Mouse (Mus musculus) stomach, embryonic 14.5 days (tissue): Measurements from ENCODE around the gene Scg5. TPM values are rescaled to one million over a fixed set of nuclear protein-coding genes. Genes with fewer than 3 reads are reported as not detected.

Source experiments
- ATAC-seq: fragments of 200-750 bp; cut with Nextera tagmentation; 2 replicates; pipeline ENCODE4 v1.8.0; 2017; ENCODE audit warnings: low read depth, moderate TSS enrichment; ENCODE audit not compliant: insufficient number of reproducible peaks, insufficient read depth, low FRiP score
- H3K27ac ChIP-seq: fragments of 300-500 bp; sonication (generic); 2 replicates; pipeline ENCODE4 v1.5.1; 2014; ENCODE audit warnings: mild to moderate bottlenecking, low read length, moderate library complexity, mixed read lengths
- H3K27me3 ChIP-seq: fragments of 300-500 bp; sonication (generic); 2 replicates; pipeline ENCODE4 v1.6.1; 2014; ENCODE audit warnings: low read length, control low read depth, mixed read lengths; ENCODE audit not compliant: control insufficient read depth, insufficient read depth
- H3K36me3 ChIP-seq: fragments of 300-500 bp; sonication (generic); 2 replicates; pipeline ENCODE4 v1.6.1; 2014; ENCODE audit warnings: mild to moderate bottlenecking, control low read depth, low read length, moderate library complexity, mixed read lengths; ENCODE audit not compliant: control insufficient read depth, insufficient read depth
- H3K4me1 ChIP-seq: fragments of 300-500 bp; sonication (generic); 2 replicates; pipeline ENCODE4 v1.6.1; 2014; ENCODE audit warnings: low read length, control low read depth, mixed read lengths; ENCODE audit not compliant: control insufficient read depth, insufficient read depth
- H3K4me2 ChIP-seq: fragments of 300-500 bp; sonication (generic); replicated peaks from 2 replicates; pipeline ENCODE4 v1.6.1; 2014; ENCODE audit warnings: low read depth, low read length, control low read depth
- H3K4me3 ChIP-seq: fragments of 300-500 bp; sonication (generic); 2 replicates; pipeline ENCODE4 v1.5.1; 2014; ENCODE audit warnings: low read depth, low read length, control low read depth
- H3K9ac ChIP-seq: fragments of 300-500 bp; sonication (generic); replicated peaks from 2 replicates; pipeline ENCODE4 v1.6.1; 2014; ENCODE audit warnings: low read depth, mild to moderate bottlenecking, control low read depth, low read length, moderate library complexity, mixed read lengths
- H3K9me3 ChIP-seq: fragments of 300-500 bp; sonication (generic); 2 replicates; pipeline ENCODE4 v1.6.1; 2016; ENCODE audit warnings: low read depth, low read length, control low read depth; ENCODE audit not compliant: control insufficient read depth
- WGBS: fragments of 180-500 bp; shearing (Covaris S2); extraction: QIAGEN DNeasy Blood & Tissue Kit; methylation state at CpG from one replicate; pipeline ENCODE4 v1.1.7; 2014; 5-methylcytosine and 5-hydroxymethylcytosine counted together
- polyA plus RNA-seq: library from polyadenylated mRNA; unstranded; fragments of >200 nt; fragmentation: Nextera tagmentation; extraction: Ambion mirVana; gene quantifications from 2 replicates; pipeline ENCODE4 v1.2.1, GENCODE M21; 2014

Scg5 gene
- polyA plus RNA-seq, 1 experiment from 2014 or later, result 16.4 TPM

- Histone ChIP-seq H3K4me1 (peaks cover 13% of the 10 kb centered on the region), H3K27ac (no peak overlapping the region), H3K4me2 (no peak overlapping the region), H3K9me3 (no peaks in the 10 kb centered on the region), H3K27me3 (no peaks in the 10 kb centered on the region), H3K9ac (no peak overlapping the region), H3K4me3 (no peak overlapping the region), H3K36me3 (peaks cover 45% of the 10 kb centered on the region)
- WGBS, result 84% methylated on average over 4 of the region's 4 CpGs
- no peak for ATAC-seq
Measured at GRCm38 (mm10) chr2:113841656-113842437, 12.9 kb upstream of the Scg5 start.

GRCm38 (mm10) chr2:113839488-113839887 is 10.6 kb upstream of the Scg5 start:
- Histone ChIP-seq H3K4me1 (no peaks in the 10 kb centered on the region), H3K36me3 (peaks cover 59% of the 10 kb centered on the region), H3K27ac (no peak overlapping the region), H3K9ac (no peak overlapping the region), H3K9me3 (no peaks in the 10 kb centered on the region), H3K4me3 (no peak overlapping the region), H3K4me2 (no peak overlapping the region), H3K27me3 (no peaks in the 10 kb centered on the region)
- WGBS, result 68% methylated on average over 4 of the region's 4 CpGs
- peak; percentile 74 for ATAC-seq

- peaks cover 59% of the 10 kb centered on the region for H3K36me3 ChIP-seq
Measured at GRCm38 (mm10) chr2:113835219-113835618, 6.3 kb upstream of the Scg5 start.

GRCm38 (mm10) chr2:113828086-113828942 is 607 bp downstream of the Scg5 start:
- no peaks in the 10 kb centered on the region for H3K4me1 ChIP-seq
- peak overlapping the region; percentile 21; the same call in 1 of the 2 replicates for H3K4me3 ChIP-seq
- peak overlapping the region; percentile 50 for H3K4me2 ChIP-seq
- WGBS, result 17% methylated on average over 17 of the region's 17 CpGs
- peaks cover 9% of the 10 kb centered on the region for H3K36me3 ChIP-seq
- no peaks in the 10 kb centered on the region for H3K27me3 ChIP-seq
- no peak overlapping the region for H3K27ac ChIP-seq
- no peak overlapping the region for H3K9ac ChIP-seq
- no peaks in the 10 kb centered on the region for H3K9me3 ChIP-seq
- no peak for ATAC-seq

More at GRCm38 (mm10) chr2:113835219-113835618, 6.3 kb upstream of the Scg5 start:
- H3K9me3 ChIP-seq, result no peaks in the 10 kb centered on the region
- H3K4me3 ChIP-seq, result no peak overlapping the region
- no peak overlapping the region for H3K27ac ChIP-seq
- H3K27me3 ChIP-seq, result no peaks in the 10 kb centered on the region
- ATAC-seq, result no peak
- 90% methylated on average over 3 of the region's 3 CpGs for WGBS
- H3K4me2 ChIP-seq, result no peak overlapping the region
- no peaks in the 10 kb centered on the region for H3K4me1 ChIP-seq
- no peak overlapping the region for H3K9ac ChIP-seq

GRCm38 (mm10) chr2:113823909-113824308 is 5.0 kb downstream of the Scg5 start:
- Histone ChIP-seq H3K9me3 (no peaks in the 10 kb centered on the region), H3K4me2 (no peak overlapping the region), H3K4me1 (no peaks in the 10 kb centered on the region), H3K27me3 (no peaks in the 10 kb centered on the region), H3K4me3 (no peak overlapping the region), H3K36me3 (no peaks in the 10 kb centered on the region), H3K9ac (no peak overlapping the region), H3K27ac (no peak overlapping the region)
- 0% methylated on average over 2 of the region's 2 CpGs for WGBS
- no peak for ATAC-seq

- no peak for ATAC-seq
- Histone ChIP-seq H3K27ac (no peak overlapping the region), H3K36me3 (no peaks in the 10 kb centered on the region), H3K9ac (no peak overlapping the region), H3K4me3 (no peak overlapping the region), H3K9me3 (no peaks in the 10 kb centered on the region), H3K4me2 (no peak overlapping the region), H3K4me1 (no peaks in the 10 kb centered on the region), H3K27me3 (no peaks in the 10 kb centered on the region)
- WGBS, result 95% methylated on average over 8 of the region's 8 CpGs
Measured at GRCm38 (mm10) chr2:113822367-113822766, 6.6 kb downstream of the Scg5 start.

GRCm38 (mm10) chr2:113821176-113821734 is 7.7 kb downstream of the Scg5 start:
- H3K9ac ChIP-seq, result no peak overlapping the region
- H3K27ac ChIP-seq, result peak overlapping the region; percentile 27; the same call in 1 of the 2 replicates
- H3K4me2 ChIP-seq, result no peak overlapping the region
- no peak overlapping the region for H3K4me3 ChIP-seq
- H3K9me3 ChIP-seq, result no peaks in the 10 kb centered on the region
- no peaks in the 10 kb centered on the region for H3K4me1 ChIP-seq
- H3K27me3 ChIP-seq, result no peaks in the 10 kb centered on the region
- peak; percentile 51; the same call in 1 of the 2 replicates for ATAC-seq
- WGBS, result 34% methylated on average over 12 of the region's 12 CpGs
- H3K36me3 ChIP-seq, result no peaks in the 10 kb centered on the region

GRCm38 (mm10) chr2:113820117-113820516 is 8.8 kb downstream of the Scg5 start:
- no peak overlapping the region for H3K9ac ChIP-seq
- ATAC-seq, result no peak
- H3K36me3 ChIP-seq, result no peaks in the 10 kb centered on the region
- no peaks in the 10 kb centered on the region for H3K4me1 ChIP-seq
- H3K4me3 ChIP-seq, result no peak overlapping the region
- no peaks in the 10 kb centered on the region for H3K27me3 ChIP-seq
- no peak overlapping the region for H3K4me2 ChIP-seq
- H3K9me3 ChIP-seq, result no peaks in the 10 kb centered on the region
- no peak overlapping the region for H3K27ac ChIP-seq
- WGBS, result 90% methylated on average over 15 of the region's 15 CpGs
